Mouse (Mus musculus) forebrain, embryonic 11.5 days (tissue): Measurements from ENCODE around the gene Sec61b. TPM values are rescaled to one million over a fixed set of nuclear protein-coding genes. Genes with fewer than 3 reads are reported as not detected.

Experiments
- ATAC-seq: fragments of 200-750 bp; cut with Nextera tagmentation; replicated peaks from 2 replicates; pipeline ENCODE4 v1.8.0; 2017; ENCODE audit warnings: moderate TSS enrichment; ENCODE audit not compliant: low FRiP score
- DNase-seq: peaks from one replicate; pipeline ENCODE4 v3.0.0-alpha.2; 2017; ENCODE audit warnings: low spot score
- H3K27ac ChIP-seq: fragments of 300-500 bp; sonication (generic); 2 replicates; pipeline ENCODE4 v1.5.1; 2014; ENCODE audit warnings: low read depth, low read length
- H3K27me3 ChIP-seq: fragments of 300-500 bp; sonication (generic); 2 replicates; pipeline ENCODE4 v1.6.1; 2014; ENCODE audit warnings: mild to moderate bottlenecking, low read length, mixed read lengths; ENCODE audit not compliant: control insufficient read depth, insufficient read depth
- H3K36me3 ChIP-seq: fragments of 300-500 bp; sonication (generic); 2 replicates; pipeline ENCODE4 v1.6.1; 2014; ENCODE audit warnings: mild to moderate bottlenecking, low read length, moderate library complexity, mixed read lengths; ENCODE audit not compliant: control insufficient read depth, insufficient read depth
- H3K4me1 ChIP-seq: fragments of 300-500 bp; sonication (generic); replicated peaks from 2 replicates; pipeline ENCODE4 v1.6.1; 2014; ENCODE audit warnings: low read length, mixed read lengths; ENCODE audit not compliant: control insufficient read depth, insufficient read depth
- H3K4me2 ChIP-seq: fragments of 300-500 bp; sonication (generic); 2 replicates; pipeline ENCODE4 v1.6.1; 2014; ENCODE audit warnings: low read depth, mild to moderate bottlenecking, low read length, moderate library complexity, mixed read lengths; ENCODE audit not compliant: severe bottlenecking
- H3K4me3 ChIP-seq: fragments of 300-500 bp; sonication (generic); 2 replicates; pipeline ENCODE4 v1.5.1; 2014; ENCODE audit warnings: low read depth, low read length
- H3K9ac ChIP-seq: fragments of 300-500 bp; sonication (generic); 2 replicates; pipeline ENCODE4 v1.6.1; 2014; ENCODE audit warnings: low read length
- H3K9me3 ChIP-seq: fragments of 300-500 bp; sonication (generic); 2 replicates; pipeline ENCODE4 v1.6.1; 2016; ENCODE audit warnings: low read length, mixed read lengths; ENCODE audit not compliant: control insufficient read depth
- WGBS: fragments of 180-500 bp; shearing (Covaris S2); extraction: QIAGEN DNeasy Blood & Tissue Kit; methylation state at CpG from one replicate; pipeline ENCODE4 v1.1.7; 2014; 5-methylcytosine and 5-hydroxymethylcytosine counted together
- polyA plus RNA-seq: library from polyadenylated mRNA; unstranded; fragments of >200 nt; fragmentation: Nextera tagmentation; extraction: Ambion mirVana; gene quantifications from 2 replicates; pipeline ENCODE4 v1.2.1, GENCODE M21; 2014

Sec61b gene
- polyA plus RNA-seq, 1 experiment from 2014 or later = 341 TPM

- WGBS = 87% methylated on average over 6 of the region's 6 CpGs
- no peaks in the 10 kb centered on the region for H3K27me3 ChIP-seq
- no peaks in the 10 kb centered on the region for H3K9me3 ChIP-seq
- no peak overlapping the region for H3K27ac ChIP-seq
- DNase-seq = no peak
- no peak overlapping the region for H3K4me3 ChIP-seq
- ATAC-seq = no peak
- H3K9ac ChIP-seq = no peak overlapping the region
- no peak overlapping the region for H3K4me2 ChIP-seq
- H3K4me1 ChIP-seq = no peaks in the 10 kb centered on the region; the same call in 1 of the 2 replicates
- no peaks in the 10 kb centered on the region for H3K36me3 ChIP-seq
These were observed 47.6 kb downstream of the Sec61b start for GRCm38 (mm10) chr4:47521884-47522605.

- Histone ChIP-seq H3K9me3 (no peaks in the 10 kb centered on the region), H3K4me1 (no peaks in the 10 kb centered on the region), H3K4me3 (no peak overlapping the region), H3K9ac (no peak overlapping the region), H3K4me2 (no peak overlapping the region), H3K27ac (no peak overlapping the region), H3K27me3 (no peaks in the 10 kb centered on the region), H3K36me3 (no peaks in the 10 kb centered on the region)
- ATAC-seq (no peak), DNase-seq (no peak)
- 93% methylated on average over 4 of the region's 4 CpGs for WGBS
These were observed 55.4 kb downstream of the Sec61b start for GRCm38 (mm10) chr4:47529866-47530265.

Other genes starting within 250 kb of the Sec61b start
- 95.4 and 103 TPM in 2 replicates for gene Tgfbr1, start 121.4 kb upstream of the Sec61b start, polyA plus RNA-seq
- 103 and 112 TPM in 2 replicates for gene Alg2, start 325 bp upstream of the Sec61b start, polyA plus RNA-seq